Mouse (Mus musculus) cortical plate, adult 2 months (tissue): ENCODE data around the gene Gm19426. TPM values are rescaled to one million over a fixed set of nuclear protein-coding genes. Genes with fewer than 3 reads are reported as not detected.

ENCODE experiments used
- H3K27ac ChIP-seq: fragments of 200-500 bp; 2 replicates; pipeline ENCODE4 v1.5.1; 2012; ENCODE audit warnings: low read length, control low read depth, inconsistent platforms; ENCODE audit not compliant: insufficient read depth
- H3K4me1 ChIP-seq: fragments of 200-500 bp; 2 replicates; pipeline ENCODE4 v1.6.1; 2011; ENCODE audit warnings: low read length; ENCODE audit not compliant: control insufficient read depth, insufficient read depth
- H3K4me3 ChIP-seq: fragments of 200-500 bp; 2 replicates; pipeline ENCODE4 v1.5.1; 2011; ENCODE audit warnings: mild to moderate bottlenecking, low read length, control low read depth; ENCODE audit not compliant: insufficient read depth
- CTCF ChIP-seq: fragments of 200-500 bp; IDR thresholded peaks from 2 replicates; pipeline ENCODE4 v1.5.1; 2011; ENCODE audit warnings: mild to moderate bottlenecking, control low read depth, low read length; ENCODE audit not compliant: insufficient read depth; ENCODE audit errors: extremely low read depth
- POLR2A ChIP-seq: fragments of 200-500 bp; IDR thresholded peaks from 2 replicates; pipeline ENCODE4 v1.6.1; 2011; ENCODE audit warnings: mild to moderate bottlenecking, low read length, control low read depth; ENCODE audit not compliant: insufficient read depth; ENCODE audit errors: extremely low read depth
- polyA plus RNA-seq: library from polyadenylated mRNA; depleted of rRNA; stranded (reverse); fragments of >200 nt; gene quantifications from 2 replicates; pipeline ENCODE4 v1.2.3, GENCODE M21; 2012

Gene Gm19426
- polyA plus RNA-seq, 1 experiment, result 1.4 TPM

- no peak overlapping the region for H3K27ac ChIP-seq
- no peak overlapping the region for H3K4me3 ChIP-seq
- TF ChIP-seq CTCF (no peak), POLR2A (no peak)
- H3K4me1 ChIP-seq, result no peaks in the 10 kb centered on the region
Measured at GRCm38 (mm10) chr2:84757026-84757682, 13.7 kb upstream of the Gm19426 start.

DNA sequence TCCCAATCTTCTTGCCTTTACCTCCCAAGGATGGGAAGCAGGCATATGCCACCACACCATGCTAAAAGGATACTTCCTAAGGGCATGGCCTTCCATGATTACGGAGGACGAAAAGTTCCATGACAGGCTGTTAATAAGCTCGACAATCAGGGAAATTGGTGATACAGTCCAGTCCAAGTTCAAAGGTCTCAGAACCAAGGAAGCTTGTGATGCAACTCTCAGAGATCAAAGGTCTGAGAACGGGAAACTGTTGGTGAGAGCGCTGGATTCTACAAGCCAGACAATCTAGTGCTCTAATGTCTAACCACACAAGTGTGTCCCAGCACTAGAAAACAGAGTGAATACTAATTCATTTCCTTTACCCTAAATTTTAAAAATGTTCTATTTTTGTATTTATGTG is 12.8 kb upstream of the Gm19426 start:
- H3K4me3 ChIP-seq, result no peak overlapping the region
- no peak overlapping the region for H3K27ac ChIP-seq
- TF ChIP-seq POLR2A (no peak), CTCF (no peak)

GRCm38 (mm10) chr2:84750115-84750514 is 6.7 kb upstream of the Gm19426 start:
- no peak overlapping the region for H3K4me3 ChIP-seq
- no peaks in the 10 kb centered on the region for H3K4me1 ChIP-seq
- TF ChIP-seq POLR2A, result no peak
- TF ChIP-seq CTCF, result no peak
- no peak overlapping the region for H3K27ac ChIP-seq

More for the DNA sequence above, 12.8 kb upstream of the Gm19426 start:
- no peaks in the 10 kb centered on the region for H3K4me1 ChIP-seq

DNA sequence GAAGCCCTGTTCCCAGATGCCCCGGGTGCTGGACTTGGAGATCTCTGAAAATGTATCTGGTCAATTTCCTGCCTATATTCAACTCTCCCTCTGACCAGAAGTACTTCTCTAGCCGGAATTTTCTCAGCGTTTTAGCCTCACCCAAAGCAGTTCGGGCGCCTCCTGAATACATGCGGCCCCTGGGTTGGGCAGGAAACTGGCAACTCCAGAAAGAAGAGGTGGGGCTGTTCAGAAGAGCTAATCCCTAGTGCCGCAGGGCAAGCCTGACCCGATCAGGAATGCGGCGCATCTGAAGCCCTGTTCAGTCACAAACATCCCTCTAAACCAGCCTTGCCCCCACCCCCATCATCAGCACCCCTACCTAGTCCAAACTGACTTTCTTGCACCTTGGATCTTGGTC is 671 bp upstream of the Gm19426 start:
- Histone ChIP-seq H3K4me1 (peaks cover 2% of the 10 kb centered on the region; the same call in 1 of the 2 replicates), H3K27ac (no peak overlapping the region), H3K4me3 (peak overlapping the region; percentile 51; the same call in 1 of the 2 replicates)
- TF ChIP-seq CTCF (no peak), POLR2A (no peak)

GRCm38 (mm10) chr2:84742451-84743283 is 788 bp downstream of the Gm19426 start:
- TF ChIP-seq POLR2A (0 out of 2 replicates have a peak, but pooled peaks have one; percentile 4), CTCF (no peak)
- no peak overlapping the region for H3K27ac ChIP-seq
- peaks cover 2% of the 10 kb centered on the region; the same call in 1 of the 2 replicates for H3K4me1 ChIP-seq
- peak overlapping the region; percentile 51 for H3K4me3 ChIP-seq

- peak overlapping the region; percentile 51; the same call in 1 of the 2 replicates for H3K4me3 ChIP-seq
- H3K27ac ChIP-seq, result no peak overlapping the region
- TF ChIP-seq POLR2A (no peak), CTCF (no peak)
- H3K4me1 ChIP-seq, result peaks cover 2% of the 10 kb centered on the region; the same call in 1 of the 2 replicates
Measured at GRCm38 (mm10) chr2:84741841-84742450, 1.5 kb downstream of the Gm19426 start.

DNA sequence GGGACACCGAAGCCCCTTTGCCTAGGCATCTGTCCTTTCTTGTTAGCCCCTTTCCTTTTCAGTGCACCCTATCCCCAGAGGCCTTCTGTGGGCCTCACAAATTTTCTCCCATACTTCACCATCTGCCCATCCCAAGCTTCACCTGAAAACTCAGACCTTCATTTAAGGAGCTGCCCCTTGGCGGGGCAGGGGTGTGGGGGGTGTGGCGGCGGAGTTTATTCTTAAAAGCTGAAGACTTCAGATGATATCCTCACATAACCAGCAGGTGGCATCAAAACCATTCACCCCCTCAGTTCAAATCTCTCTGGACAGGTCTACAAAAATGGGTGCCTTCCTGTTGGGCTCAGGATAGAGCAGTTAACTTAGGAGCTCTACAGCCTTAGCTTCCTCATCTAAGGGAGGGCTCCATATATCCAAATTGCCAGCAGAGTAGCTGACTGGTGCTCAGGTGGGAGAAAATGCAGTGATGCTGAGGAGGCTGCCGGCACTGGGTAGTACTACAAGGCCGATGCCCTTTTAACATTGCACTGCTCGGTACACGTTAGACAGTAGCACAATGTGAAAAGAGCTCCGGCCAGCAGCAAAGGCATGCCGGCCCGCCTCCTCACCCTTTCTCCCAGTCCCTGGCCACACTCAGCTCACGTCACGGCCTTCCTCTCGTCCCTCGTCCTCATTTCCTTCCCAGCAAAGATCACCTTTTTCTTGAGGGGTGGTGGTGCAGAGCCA is 2.7 kb downstream of the Gm19426 start:
- H3K27ac ChIP-seq, result no peak overlapping the region
- peaks cover 2% of the 10 kb centered on the region; the same call in 1 of the 2 replicates for H3K4me1 ChIP-seq

GRCm38 (mm10) chr2:84738271-84738911 is 5.1 kb downstream of the Gm19426 start:
- Histone ChIP-seq H3K4me1 (peaks cover 2% of the 10 kb centered on the region; the same call in 1 of the 2 replicates), H3K4me3 (no peak overlapping the region), H3K27ac (no peak overlapping the region)
- TF ChIP-seq POLR2A, result no peak
- peak; percentile 15; the same call in 1 of the 2 replicates for TF ChIP-seq CTCF

More for the DNA sequence above, 2.7 kb downstream of the Gm19426 start:
- H3K4me3 ChIP-seq, result no peak overlapping the region
- TF ChIP-seq POLR2A (no peak), CTCF (peak; percentile 18; the same call in 1 of the 2 replicates)
